Mouse (Mus musculus) urinary bladder, adult 18-20 months (tissue): ENCODE data around the gene Ccl11.

ENCODE experiments used
- DNase-seq, 2 experiments: peaks; one replicate each; pipeline ENCODE4 v3.0.0; 2022; ENCODE audit warnings: low spot score in 2 of 2, mixed read lengths in 2 of 2

The Ccl11 gene

DNA sequence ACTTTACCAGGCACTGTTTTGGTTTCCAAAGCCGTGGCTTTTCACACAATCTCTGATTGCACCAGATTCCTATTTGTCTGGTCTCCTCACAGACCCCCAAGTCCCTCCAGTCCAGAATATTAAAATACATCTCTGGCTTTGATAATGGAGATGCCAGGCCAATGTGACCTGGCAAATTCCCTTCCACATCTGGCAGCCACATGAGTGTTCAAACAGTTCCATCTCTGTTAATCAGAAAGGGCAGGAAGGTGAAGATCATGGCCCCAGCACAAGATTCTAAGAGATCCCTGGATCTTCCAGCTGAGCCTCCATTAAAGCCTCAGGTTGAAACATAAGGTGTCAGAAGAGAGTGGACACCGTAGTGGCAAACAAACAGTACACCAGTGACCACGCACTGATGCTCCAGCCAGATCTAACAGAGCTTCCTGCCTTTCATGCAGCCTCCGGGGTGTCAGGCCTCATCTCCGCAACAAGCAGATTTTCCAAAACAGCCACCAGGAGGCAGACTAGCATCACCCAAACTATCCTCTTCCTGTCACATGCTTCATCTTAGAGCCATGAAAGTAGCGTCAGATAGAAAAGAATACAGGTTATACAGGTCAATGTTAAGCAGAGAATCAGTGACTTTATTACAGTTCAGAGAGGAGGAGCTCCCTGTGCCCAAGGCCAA, 9.7 kb upstream of the Ccl11 start:
- peak in 1 of 2 experiments; percentile 11 for DNase-seq

DNA sequence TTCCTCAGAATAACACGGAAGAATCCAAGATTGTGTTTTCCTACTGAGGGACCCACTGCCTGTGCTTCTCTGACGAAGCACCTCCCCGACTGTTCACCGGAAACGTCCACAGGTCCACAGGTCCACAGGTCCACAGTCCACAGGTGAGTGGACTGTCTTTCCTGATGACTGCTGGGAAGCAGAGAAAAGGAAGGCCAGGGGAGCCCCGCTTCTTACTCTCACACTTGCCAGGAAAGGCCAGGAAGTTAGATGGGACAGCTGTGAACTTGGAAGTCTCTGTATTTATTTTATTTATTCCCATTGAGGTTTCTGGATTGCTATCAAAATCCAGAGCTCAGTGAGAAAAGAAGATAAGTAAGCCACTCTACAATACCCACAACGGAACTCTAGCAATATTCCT, 3.8 kb upstream of the Ccl11 start:
- DNase-seq, result no peak

DNA sequence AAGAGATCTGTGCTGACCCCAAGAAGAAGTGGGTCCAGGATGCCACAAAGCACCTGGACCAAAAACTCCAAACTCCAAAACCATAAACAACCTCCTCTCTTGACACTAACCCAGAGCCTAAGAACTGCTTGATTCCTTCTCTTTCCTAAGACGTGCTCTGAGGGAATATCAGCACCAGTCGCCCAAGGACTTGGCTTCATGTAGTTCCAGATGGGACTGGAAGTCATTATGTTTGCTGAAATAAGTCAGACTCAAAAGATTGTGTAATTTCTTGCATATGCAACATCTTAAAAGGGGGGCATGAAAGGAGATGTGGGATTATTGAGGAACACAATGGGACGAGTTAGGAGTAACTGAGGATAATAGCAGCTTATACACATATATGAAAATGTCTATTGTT, 4.6 kb downstream of the Ccl11 start:
- no peak for DNase-seq

DNA sequence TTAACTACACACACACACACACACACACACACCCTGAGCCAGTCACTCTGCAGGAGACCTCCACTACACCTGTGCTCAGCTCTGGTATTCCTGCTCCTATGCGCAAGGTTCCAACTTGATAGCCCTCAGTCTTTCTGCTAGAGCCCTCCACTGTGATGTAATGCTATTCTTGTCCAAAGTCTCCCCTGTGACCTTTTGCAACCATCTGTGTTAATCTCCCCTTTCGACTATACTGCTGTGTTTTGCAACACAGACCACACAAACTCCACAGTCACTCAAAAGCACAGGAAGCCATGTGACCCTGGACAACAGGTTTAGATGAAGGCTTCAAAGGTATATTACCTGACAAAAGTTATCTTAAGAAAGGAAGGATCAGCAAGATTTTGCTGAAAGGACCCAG, 5.8 kb downstream of the Ccl11 start:
- no peak for DNase-seq

DNA sequence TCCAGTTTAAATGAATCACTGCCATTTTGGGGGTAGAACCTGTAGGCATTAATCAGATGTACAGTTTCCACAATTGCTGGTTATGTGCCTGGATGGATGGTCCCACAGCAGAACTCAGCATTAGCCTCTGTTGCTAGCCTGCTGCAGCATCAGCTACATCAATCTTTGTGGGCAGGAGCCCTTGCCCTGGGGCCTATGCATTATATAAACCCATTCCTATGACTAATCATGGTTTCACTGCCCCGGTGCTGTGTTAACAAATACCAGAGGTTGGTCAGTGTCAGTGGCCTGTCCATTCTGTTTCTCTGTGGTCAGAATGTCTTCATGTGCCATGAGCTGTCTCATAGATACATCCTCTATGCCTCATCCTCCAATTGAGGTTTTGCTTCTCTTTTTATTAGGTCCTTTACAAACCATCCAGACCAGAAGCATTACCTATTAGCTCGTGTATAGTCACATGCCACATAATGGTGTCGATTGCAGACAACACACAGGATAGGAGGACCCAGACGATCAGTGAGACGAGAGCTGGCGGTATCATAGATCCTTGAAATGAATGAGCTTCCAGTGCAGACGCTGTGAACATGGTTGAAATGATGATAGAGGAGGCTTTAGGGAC, 9.4 kb downstream of the Ccl11 start:
- no peak for DNase-seq

DNA sequence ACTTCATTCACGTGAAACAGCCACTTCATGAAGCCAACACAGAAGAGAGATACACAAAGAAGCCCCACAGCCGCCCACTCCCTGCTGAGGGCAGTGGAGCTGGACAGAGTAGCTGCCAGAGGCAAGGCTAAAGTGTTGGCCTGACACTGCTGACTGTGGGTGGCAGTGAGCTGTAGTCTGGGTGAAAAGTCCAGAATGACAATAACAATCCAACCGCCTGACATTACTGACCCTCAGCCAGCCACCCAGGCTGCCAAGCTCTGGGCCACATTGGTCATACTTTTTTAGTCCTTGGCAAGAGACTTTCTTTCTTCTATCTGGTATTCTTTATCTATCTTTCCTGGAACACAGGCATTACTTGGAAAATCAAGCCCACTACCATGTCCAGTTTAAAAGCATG, 13.5 kb downstream of the Ccl11 start:
- no peak for DNase-seq

DNA sequence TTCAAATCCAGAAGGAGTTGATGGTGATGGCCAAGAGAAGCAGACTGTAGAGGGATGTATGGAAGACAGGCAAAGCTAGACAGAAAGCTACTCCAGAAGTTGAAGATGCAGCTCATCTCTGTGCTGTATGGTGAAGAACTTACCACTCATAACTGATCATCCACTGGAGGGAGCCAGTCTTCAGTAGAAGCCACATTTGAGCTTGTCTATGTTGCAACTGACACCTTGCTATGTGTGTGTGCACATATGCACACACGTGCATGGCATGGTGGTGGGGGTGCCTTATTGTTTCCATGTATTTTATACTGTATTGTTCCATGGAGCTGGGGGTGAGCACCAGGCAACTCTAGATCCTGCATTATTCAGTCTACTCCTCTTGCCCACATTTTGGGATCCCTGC, 14.8 kb downstream of the Ccl11 start:
- DNase-seq, result no peak

DNA sequence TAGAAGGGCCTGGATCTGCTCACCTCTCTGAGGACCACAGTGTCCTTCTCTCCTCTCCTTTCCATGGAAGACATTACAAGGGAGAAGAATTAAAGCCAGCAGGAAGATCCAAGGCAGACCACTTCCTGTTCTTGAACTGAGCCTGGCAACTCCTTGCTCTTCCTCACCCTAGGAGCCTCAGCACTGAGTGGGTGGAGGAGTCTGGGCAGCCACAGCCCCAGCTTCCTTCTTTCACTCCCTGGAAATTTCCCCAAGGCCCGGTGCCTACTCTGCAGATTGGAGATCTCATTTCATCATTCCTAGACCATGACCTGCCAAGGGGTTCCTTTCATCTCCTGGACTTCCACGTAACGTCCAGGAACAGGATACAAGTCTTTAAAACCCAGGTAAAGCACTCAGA, 15.4 kb downstream of the Ccl11 start:
- no peak for DNase-seq

DNA sequence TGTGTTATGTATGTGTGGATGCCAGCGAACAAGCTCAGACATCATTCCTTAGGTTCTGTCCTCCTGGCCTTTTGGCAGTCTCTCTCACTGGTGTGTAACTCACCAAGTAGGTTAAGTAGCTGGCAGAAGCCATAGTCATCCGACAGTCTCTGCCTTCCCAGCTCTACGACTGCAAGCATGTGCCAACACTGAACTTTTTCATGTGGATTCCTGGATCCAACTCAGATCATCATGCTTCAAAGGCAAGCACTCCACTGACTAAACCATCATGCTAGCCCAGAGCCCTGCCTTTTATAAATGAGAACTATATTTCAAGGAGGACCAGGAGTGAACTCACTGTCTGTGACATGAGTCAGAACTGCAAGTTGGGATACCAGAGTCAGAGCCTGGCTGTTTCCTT, 16.1 kb downstream of the Ccl11 start:
- DNase-seq, result no peak

DNA sequence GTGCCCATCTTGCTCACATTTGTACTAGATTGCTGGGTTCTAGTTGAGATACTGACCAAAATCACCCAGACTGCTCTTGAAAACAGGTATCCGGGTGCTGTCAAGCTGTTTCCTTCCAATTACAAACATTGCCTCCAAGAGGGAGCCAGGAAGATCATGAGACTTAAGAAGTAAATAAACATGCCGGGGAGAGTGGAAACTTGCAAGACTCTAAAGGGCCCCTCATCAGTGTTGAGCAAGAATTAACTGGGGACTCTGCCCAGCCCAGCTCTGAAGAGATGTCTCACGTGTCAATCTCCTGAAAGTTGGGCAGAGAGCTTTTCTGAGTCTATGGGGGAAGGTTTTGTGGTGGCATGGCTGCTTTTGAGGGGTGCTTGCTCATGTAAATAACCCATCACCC, 19.4 kb downstream of the Ccl11 start:
- no peak for DNase-seq

DNA sequence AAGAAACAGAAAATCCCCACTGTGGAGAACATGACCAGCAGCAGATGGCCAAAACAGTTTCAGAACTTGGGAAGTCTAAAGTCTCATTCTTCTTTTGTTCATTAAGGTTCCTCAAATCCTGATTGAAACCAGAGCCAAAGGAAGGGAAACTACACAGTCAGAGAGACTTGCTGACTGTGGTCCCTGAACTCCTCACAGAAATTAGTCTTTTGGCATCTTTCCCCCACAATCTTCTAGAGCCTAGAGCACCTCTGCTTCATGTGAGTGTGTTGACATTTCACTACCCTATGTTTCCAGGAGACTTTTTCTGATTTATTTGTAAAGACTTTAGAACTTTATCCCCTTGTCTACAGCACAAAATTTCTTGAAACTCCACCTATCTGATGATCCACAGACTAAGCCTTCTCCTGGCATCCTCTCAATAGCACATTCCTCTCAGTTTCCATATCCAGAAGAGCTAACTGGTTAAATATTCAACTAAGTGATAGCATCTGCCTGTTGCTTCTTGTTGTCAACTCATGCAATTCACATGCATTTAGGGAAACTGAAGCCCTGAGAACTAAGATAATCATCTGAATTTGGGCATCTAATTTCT, 20.6 kb downstream of the Ccl11 start:
- no peak for DNase-seq

DNA sequence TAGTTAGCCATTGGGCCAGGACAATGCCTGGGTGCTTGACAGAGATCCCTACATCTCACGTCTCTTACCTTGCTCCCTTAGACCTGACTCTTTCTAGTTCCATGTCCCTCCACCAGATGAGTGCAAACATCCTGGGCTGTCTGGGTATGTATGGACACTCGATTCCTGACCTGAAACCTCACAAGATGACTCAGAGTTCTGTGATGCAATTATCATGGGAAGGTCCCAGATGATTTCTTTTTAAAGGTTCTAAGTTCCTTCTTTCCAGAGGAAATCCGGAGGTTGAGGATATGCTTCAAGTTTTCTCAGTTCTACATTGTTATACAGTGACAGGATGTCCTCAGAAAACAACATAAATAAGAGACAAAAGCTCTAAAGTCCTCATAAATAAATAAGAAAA, 23.2 kb downstream of the Ccl11 start:
- no peak for DNase-seq

DNA sequence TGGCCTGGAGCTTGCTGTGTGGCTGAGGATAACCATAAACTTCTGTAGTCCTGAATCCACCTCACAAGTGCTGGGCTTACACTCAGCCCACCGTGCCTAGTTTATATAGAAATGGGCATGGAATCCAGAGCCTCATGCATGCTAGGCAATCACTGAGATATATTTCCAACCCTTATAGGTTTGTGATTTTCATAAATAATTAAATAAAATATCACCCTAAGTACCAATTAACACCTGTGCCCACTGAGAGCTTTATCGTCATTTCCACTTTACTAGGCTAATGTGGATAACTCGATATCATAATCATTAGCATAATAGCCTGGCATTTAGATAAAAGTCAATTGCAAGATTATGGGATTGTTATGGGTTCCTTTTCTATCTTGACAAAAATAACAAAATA, 26.7 kb downstream of the Ccl11 start:
- DNase-seq, result no peak

DNA sequence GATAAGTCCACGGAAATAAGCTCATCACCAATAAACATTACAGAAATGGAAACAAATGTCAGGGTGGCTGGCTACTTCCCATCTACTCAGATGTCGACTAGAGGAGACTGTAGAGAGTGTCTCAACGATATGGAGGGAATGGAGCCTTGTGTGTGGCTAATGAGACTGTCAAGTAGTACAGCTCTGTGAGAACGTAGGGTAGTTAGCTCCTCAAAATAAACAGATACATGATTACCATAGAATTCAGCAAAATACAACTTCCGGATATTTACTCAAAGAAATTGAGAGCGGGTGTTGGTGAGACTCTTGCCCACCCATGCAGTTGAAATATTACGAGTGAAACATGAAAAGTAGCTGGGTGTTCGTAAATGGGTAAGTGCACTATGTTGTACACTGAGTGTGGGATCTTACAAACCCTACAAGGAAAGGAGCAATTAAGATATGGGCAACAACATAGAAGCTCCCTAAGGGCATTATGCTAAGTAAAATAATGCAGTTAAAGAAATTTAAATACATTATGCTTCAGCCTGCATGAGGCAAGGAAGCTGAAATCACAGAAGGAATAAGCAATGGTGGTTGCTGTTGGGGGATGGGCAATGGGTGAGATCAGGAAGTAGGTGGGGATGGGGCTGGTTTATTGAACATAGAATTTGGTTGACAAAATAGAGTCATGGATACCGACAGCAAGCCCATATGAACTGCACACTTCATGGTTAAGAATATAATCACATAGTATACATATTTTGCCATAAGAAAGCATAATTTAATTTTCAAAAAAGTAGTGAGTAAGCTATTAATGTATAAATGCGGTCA, 42.1 kb downstream of the Ccl11 start:
- DNase-seq, result no peak

DNA sequence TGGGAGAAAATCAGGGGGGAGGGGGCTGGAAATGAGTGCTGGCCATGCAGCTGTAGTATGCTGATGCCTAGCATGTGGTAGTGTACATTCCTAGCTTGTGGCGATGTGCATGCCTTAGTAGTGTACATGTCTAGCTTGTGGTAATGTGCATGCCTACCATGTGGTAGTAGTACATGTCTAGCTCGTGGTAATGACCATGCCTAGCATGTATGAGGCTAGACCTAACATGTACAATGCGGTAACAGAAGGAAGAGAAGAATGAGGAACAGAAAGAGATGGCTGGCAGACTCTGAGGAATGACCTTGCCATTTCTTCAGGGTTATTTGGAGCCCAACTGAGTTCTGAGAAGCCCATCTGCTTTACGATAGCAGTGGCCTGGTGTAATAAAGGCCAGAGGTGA, 43.5 kb downstream of the Ccl11 start:
- DNase-seq, result no peak

DNA sequence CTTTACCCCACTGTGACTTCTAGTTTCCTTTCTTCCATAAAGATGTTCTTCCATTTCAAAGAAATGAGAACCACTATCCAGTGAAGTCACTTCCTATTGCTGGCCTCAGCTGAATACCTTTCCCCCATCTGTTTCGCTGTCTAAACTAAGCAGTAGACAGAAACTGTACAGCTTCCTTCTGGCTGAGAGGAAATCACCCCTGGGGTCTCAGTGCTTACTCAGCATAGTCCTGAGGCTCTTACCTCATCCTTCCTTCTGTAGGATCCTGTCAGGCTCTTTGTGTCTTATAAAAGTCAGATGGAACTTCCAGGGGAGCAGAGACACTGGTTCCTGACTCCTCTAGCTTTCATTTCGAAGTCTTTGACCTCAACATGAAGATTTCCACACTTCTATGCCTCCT, 43.9 kb downstream of the Ccl11 start, which contains the start of gene Ccl12:
Gene Ccl12 (plus strand): TSS at position 317 of the 400 bp plus-strand sequence.
- DNase-seq, result no peak

DNA sequence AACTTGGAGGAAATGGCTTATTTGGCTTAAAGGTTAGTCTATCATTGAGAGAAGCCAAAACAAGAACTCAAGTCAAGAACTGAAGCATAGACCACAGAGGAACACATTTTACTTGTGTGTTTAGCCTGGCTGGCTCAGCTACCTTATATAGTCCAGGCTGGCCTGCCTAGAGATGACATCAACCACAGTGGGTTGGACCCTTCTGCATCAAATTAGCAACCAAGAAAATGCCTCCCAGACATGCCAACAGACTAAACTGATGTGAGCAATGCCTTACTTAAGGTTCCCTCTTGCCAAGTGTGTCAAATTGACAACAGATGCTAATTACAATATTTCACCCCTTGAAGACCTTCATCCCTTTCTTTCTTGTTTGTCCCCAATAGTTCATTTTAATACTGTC, 52.0 kb downstream of the Ccl11 start:
- DNase-seq, result no peak

DNA sequence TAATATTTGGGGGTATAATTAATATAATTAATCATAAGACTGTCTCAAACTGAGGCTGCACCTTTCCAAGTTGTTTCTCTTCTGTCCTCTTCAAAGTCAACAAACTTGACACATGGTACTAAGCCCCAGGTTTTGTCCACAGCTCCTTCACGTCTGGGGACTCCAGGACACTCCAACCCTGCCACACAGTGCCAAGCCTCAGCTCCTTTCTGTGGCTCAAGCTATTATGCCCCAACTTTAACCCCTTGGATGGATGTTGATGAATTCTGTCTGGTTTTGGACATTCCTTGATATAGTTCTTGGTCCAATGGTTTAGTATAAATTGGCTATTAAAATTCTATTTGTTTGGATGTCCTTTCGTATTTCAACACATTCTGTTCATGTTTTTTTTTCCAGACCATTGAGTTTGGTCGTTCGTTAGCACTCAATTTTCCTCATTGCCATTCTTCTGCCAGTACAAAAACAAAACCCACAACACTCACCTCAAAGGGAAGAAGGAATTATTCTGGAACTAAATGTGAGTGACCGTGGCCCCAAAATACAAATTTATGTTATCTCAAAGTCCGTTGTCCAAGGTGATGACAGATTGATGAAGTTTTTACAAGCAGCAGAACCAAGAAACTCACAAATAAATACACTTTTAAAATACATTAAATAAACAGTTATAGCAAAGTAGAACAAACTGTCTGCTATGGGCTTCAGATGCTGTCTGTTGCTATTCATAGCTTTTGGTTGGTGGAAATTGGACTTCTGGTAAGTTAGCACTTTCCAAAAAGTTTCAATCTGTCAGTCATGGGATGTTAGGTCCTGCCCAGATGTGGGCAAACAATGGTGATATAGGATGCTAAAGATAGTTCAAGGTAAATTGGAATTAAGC, 53.0 kb downstream of the Ccl11 start:
- DNase-seq, result no peak
